Mouse (Mus musculus): ENCODE data around the gene Cadps.

GRCm38 (mm10) chr14:12340238-12341074, 482.4 kb downstream of the Cadps start:
- TF ChIP-seq EP300 (IDR thresholded peaks at IDR 0.05; ENCODE audit: low read depth): no peak
- no peak for TF ChIP-seq CTCF (IDR thresholded peaks at IDR 0.05; ENCODE audit: low read depth)

Measured in liver, embryonic 14.5 days (tissue).